15 mouse cellular contexts compared by ENCODE assay signal in the genomic region with DNA sequence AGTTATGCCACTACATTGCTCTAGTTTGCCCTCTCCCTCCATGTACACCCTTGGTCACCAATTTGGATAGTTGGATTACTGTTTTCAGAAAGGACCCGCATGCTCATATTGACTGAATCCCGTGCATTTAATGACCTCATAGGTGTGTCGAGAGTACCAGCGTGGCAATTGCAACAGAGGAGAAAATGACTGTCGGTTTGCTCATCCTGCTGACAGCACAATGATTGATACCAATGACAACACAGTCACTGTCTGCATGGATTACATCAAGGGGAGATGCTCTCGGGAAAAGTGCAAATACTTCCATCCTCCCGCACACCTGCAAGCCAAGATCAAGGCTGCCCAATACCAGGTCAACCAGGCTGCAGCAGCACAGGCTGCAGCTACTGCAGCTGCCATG.
"Had no signal": no experiment of that assay in that cellular context is flagged by ENCODE, and none has a peak within 500 bp of the region (broad histone marks: within the 10 kb centered on the region; RNA-seq: fewer than 3 reads in every experiment).

No protein-coding gene starts in this region.

- H3K4me3 ChIP-seq: neural tube, embryonic 13.5 days; neural tube, embryonic 15.5 days; stomach, embryonic 15.5 days had no signal

- H3K27ac ChIP-seq: neural tube, embryonic 13.5 days; neural tube, embryonic 15.5 days; stomach, embryonic 15.5 days; stomach, postnatal 0 days had no signal

- DNase-seq: retina, postnatal 1 day; right cerebral cortex, adult 18-20 months; right cerebral cortex, postnatal 14 days; right cerebral cortex, postnatal 25 days; right cerebral cortex, postnatal 4 days; spleen, adult 18-20 months; thymus, adult 18-20 months; thymus, adult 2 months; thymus, postnatal 14 days; thymus, postnatal 25 days; thymus, postnatal 36 days had no signal
